In genomic region chr5:127638177-127638576, GRCm38 (mm10) we compare ENCODE assay signal across 26 mouse cellular contexts. TPM values are rescaled to one million over a fixed set of nuclear protein-coding genes. Genes with fewer than 3 reads are reported as not detected.
"Had no signal": no experiment of that assay in that cellular context is flagged by ENCODE, and none has a peak within 500 bp of the region (broad histone marks: within the 10 kb centered on the region; RNA-seq: fewer than 3 reads in every experiment).

No protein-coding gene starts in this region.

- H3K36me3 ChIP-seq: heart, embryonic 10.5 days; heart, embryonic 12.5 days; hindbrain, embryonic 10.5 days; intestine, embryonic 15.5 days; limb, embryonic 13.5 days; limb, embryonic 15.5 days; liver, embryonic 13.5 days had no signal

- H3K4me1 ChIP-seq: heart, embryonic 10.5 days; heart, embryonic 12.5 days; hindbrain, embryonic 12.5 days; intestine, embryonic 15.5 days; limb, embryonic 15.5 days; liver, embryonic 13.5 days had no signal

- H3K9ac ChIP-seq: heart, embryonic 12.5 days; hindbrain, embryonic 12.5 days; hindbrain, embryonic 14.5 days; intestine, embryonic 15.5 days; limb, embryonic 13.5 days; limb, embryonic 15.5 days; liver, embryonic 13.5 days had no signal

- DNase-seq: gastrocnemius, adult 2 months; gastrocnemius, postnatal 10 days; gastrocnemius, postnatal 25 days; heart, adult 18-20 months; heart, postnatal 10 days; heart, postnatal 4 days; left cerebral cortex, postnatal 4 days; liver, embryonic 13.5 days had no signal

- H3K4me2 ChIP-seq: heart, embryonic 12.5 days; hindbrain, embryonic 12.5 days; hindbrain, embryonic 14.5 days; intestine, embryonic 15.5 days; limb, embryonic 13.5 days; limb, embryonic 15.5 days; liver, embryonic 13.5 days had no signal

- ATAC-seq: hindbrain, embryonic 16.5 days; inflammation-experienced regulatory T-cells, adult 6 months; intestine, embryonic 15.5 days; intestine, postnatal 0 days had no signal

- H3K9me3 ChIP-seq: intestine, embryonic 15.5 days; limb, embryonic 15.5 days had no signal

- H3K4me3 ChIP-seq: gastrocnemius, adult 2 months; heart, embryonic 10.5 days; heart, embryonic 12.5 days; hindbrain, embryonic 10.5 days; hindbrain, embryonic 12.5 days; intestine, embryonic 15.5 days; layer of hippocampus, adult 2 months; left cerebral cortex, adult 2 months; limb, embryonic 13.5 days; limb, embryonic 15.5 days; liver, embryonic 13.5 days had no signal

- H3K27ac ChIP-seq: gastrocnemius, adult 2 months; heart, embryonic 10.5 days; hindbrain, embryonic 10.5 days; hindbrain, embryonic 12.5 days; hindbrain, embryonic 14.5 days; intestine, embryonic 15.5 days; layer of hippocampus, adult 2 months; left cerebral cortex, adult 2 months; limb, embryonic 13.5 days; limb, embryonic 15.5 days; liver, embryonic 13.5 days had no signal

RNA-seq across cellular contexts. Expression of gene Glt1d1, which starts 6.1 kb away (rescaled TPM):
- total RNA-seq: gastrocnemius, adult 2 months; gastrocnemius, postnatal 25 days; gastrocnemius, postnatal 4 days; heart, adult 18-20 months; heart, adult 8-10 months; heart, postnatal 10 days; heart, postnatal 25 days; heart, postnatal 4 days had no signal
- polyA plus RNA-seq: heart, embryonic 12.5 days; heart, embryonic 14.5 days; heart, embryonic 16.5 days; inflammation-experienced regulatory T-cells, adult 6 months had no signal
